In the genomic region with DNA sequence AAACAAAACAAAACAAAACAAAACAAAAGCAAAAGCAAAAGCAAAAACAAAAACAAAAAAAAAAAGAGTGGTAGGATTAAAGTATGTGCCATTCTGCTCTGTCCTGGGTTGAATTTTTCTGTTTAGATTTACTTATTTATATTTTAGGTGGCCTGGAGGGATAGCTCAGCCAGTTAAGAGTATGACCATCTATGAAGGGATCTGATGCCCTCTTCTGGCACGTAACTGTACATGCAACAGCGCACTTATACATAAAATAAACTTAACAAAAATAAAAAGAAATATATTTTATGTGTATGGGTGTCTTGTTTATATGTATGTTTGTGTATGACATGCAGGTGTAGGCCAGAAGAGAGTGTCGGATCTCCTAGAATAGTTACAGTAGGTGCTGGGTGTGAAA, we compare ENCODE assay signal across 11 mouse cellular contexts. TPM values are rescaled to one million over a fixed set of nuclear protein-coding genes. Genes with fewer than 3 reads are reported as not detected.
DNase-seq lines count a peak whose midpoint lies in the region; ATAC-seq and TF ChIP-seq lines count a peak whose summit lies in the region.
"Had no signal": no experiment of that assay in that cellular context is flagged by ENCODE, and none has a peak within 500 bp of the region (broad histone marks: within the 10 kb centered on the region; RNA-seq: fewer than 3 reads in every experiment).

No protein-coding gene starts in this region.

- no peaks in the 10 kb centered on the region for H3K4me1 ChIP-seq in cerebellum, adult 2 months (ENCODE audit: control insufficient read depth, insufficient read depth, low read length)
- H3K4me1 ChIP-seq: heart, embryonic 15.5 days; limb, embryonic 12.5 days had no signal

- TF ChIP-seq CTCF in cerebellum, adult 2 months (IDR thresholded peaks at IDR 0.05; ENCODE audit: borderline replicate concordance, insufficient read depth, low read depth, low read length): 0 out of 2 replicates have a peak, but pooled peaks have one; percentile 12

- DNase-seq in cerebellum, adult 2 months: peak in 1 of 2 experiments; percentile 4
- peak; percentile 4 to 6 for DNase-seq in left cerebral cortex, postnatal 14 days (ENCODE audit: low spot score in 2 of 2)
- no peak for DNase-seq in left cerebral cortex, postnatal 4 days
- DNase-seq in Muller cell, postnatal 12 days (ENCODE audit: inconsistent ontology term): peak; percentile 24
- DNase-seq in urinary bladder, postnatal 25 days (ENCODE audit: low spot score): no peak
- no peak for DNase-seq in layer of hippocampus, postnatal 10 days (ENCODE audit: low spot score in 2 of 2)
- DNase-seq: thymus, adult 18-20 months had no signal

- TF ChIP-seq POLR2A in cerebellum, adult 2 months (IDR thresholded peaks at IDR 0.05; ENCODE audit: borderline replicate concordance, insufficient read depth, low read length): no peak

- H3K27me3 ChIP-seq in cerebellum, adult 2 months (ENCODE audit: control insufficient read depth, insufficient read depth, low read length): no peaks in the 10 kb centered on the region; the same call in 1 of the 2 replicates
- H3K27me3 ChIP-seq: limb, embryonic 12.5 days had no signal

- no peak for ATAC-seq in cerebellum, adult (ENCODE audit: insufficient number of reproducible peaks, low FRiP score, low TSS enrichment)
- ATAC-seq in inflammation-experienced regulatory T-cells, adult 6 months: peak; percentile 41

- WGBS in cerebellum, adult 2 months: 63% methylated on average over 3 of the region's 3 CpGs

- H3K27ac ChIP-seq in cerebellum, adult 2 months (ENCODE audit: insufficient read depth, low read length): no peak overlapping the region
- H3K27ac ChIP-seq: heart, embryonic 15.5 days; limb, embryonic 12.5 days had no signal

- no peak overlapping the region for H3K4me3 ChIP-seq in cerebellum, adult 2 months (replicated peaks; ENCODE audit: insufficient read depth, low read depth, low read length)
- H3K4me3 ChIP-seq: heart, embryonic 15.5 days; limb, embryonic 12.5 days had no signal

- intact Hi-C loops in left cerebral cortex, postnatal 14 days (cut with DNase I): loop anchor here (5.0 kb wide), 2 partner anchors 45 to 85 kb away; a partner anchor contains a TSS
- intact Hi-C loops in left cerebral cortex, postnatal 4 days (cut with DNase I): loop anchor here (5.0 kb wide), 1 partner anchor 85 kb away; no protein-coding TSS in a partner anchor

RNA-seq across cellular contexts. Expression of a gene that starts 8.0 kb away (rescaled TPM):
- not detected in 2 replicates for polyA plus RNA-seq in cerebellum, adult 2 months (2012; rRNA removed)
- total RNA-seq in left cerebral cortex, postnatal 14 days (2021): not detected
- total RNA-seq in left cerebral cortex, postnatal 4 days (2021): not detected
- polyA plus RNA-seq in inflammation-experienced regulatory T-cells, adult 6 months (2017; shearing (Covaris generic)): 10 to 100 TPM; 75.1 to 87.9 (median 83.8) TPM
- not detected for total RNA-seq in layer of hippocampus, postnatal 10 days (2021)
- polyA plus RNA-seq: limb, embryonic 12.5 days had no signal

RNA-seq across cellular contexts. Expression of a gene that starts 20.6 kb away (rescaled TPM):
- 0.18 TPM in 1 of 2 replicates, not detected in the other for polyA plus RNA-seq in cerebellum, adult 2 months (2012; rRNA removed)
- total RNA-seq in left cerebral cortex, postnatal 14 days (2021): not detected
- total RNA-seq in left cerebral cortex, postnatal 4 days (2021): 1 to 10 TPM in 1 of 2 experiments, under 1 TPM in 1; 0.54 to 1.2 TPM
- polyA plus RNA-seq in inflammation-experienced regulatory T-cells, adult 6 months (2017; shearing (Covaris generic)): under 1 TPM in 2 of 3 experiments, not detected in 1; 0.31 to 0.58 TPM
- not detected for total RNA-seq in layer of hippocampus, postnatal 10 days (2021)
- polyA plus RNA-seq: limb, embryonic 12.5 days had no signal

RNA-seq across cellular contexts. Expression of a gene that starts 28.6 kb away (rescaled TPM):
- polyA plus RNA-seq in cerebellum, adult 2 months (2012; rRNA removed): 0.92 and 1.2 TPM in 2 replicates
- 1 to 10 TPM; 3.0 TPM for total RNA-seq in left cerebral cortex, postnatal 14 days (2021)
- total RNA-seq in left cerebral cortex, postnatal 4 days (2021): 1 to 10 TPM; 1.5 to 1.9 TPM
- 100 to 1,000 TPM; 109 to 139 (median 109) TPM for polyA plus RNA-seq in inflammation-experienced regulatory T-cells, adult 6 months (2017; shearing (Covaris generic))
- 1 to 10 TPM; 3.2 to 3.6 TPM for total RNA-seq in layer of hippocampus, postnatal 10 days (2021)

RNA-seq across cellular contexts. Expression of a gene that starts 42.7 kb away (rescaled TPM):
- polyA plus RNA-seq in cerebellum, adult 2 months (2012; rRNA removed): 48.5 and 51.2 TPM in 2 replicates
- total RNA-seq in left cerebral cortex, postnatal 14 days (2021): 10 to 100 TPM; 78.0 to 85.2 TPM
- total RNA-seq in left cerebral cortex, postnatal 4 days (2021): 100 to 1,000 TPM; 114 to 122 TPM
- 10 to 100 TPM in 2 of 3 experiments, 1 to 10 TPM in 1; 9.5 to 14.6 (median 11.6) TPM for polyA plus RNA-seq in inflammation-experienced regulatory T-cells, adult 6 months (2017; shearing (Covaris generic))
- 10 to 100 TPM; 84.1 to 92.5 TPM for total RNA-seq in layer of hippocampus, postnatal 10 days (2021)

Comparison
In these comparisons a context has a peak if more than half of its experiments do, and no peak if none do; other contexts are left out.
1. DNase-seq: peak in left cerebral cortex, postnatal 14 days (2 of 2) and Muller cell, postnatal 12 days (single experiment); none in left cerebral cortex, postnatal 4 days (single experiment), urinary bladder, postnatal 25 days (single experiment) and layer of hippocampus, postnatal 10 days (0 of 2).